Mouse (Mus musculus) stomach, postnatal 0 days (tissue): ENCODE measurements around the gene Gm20538. TPM values are rescaled to one million over a fixed set of nuclear protein-coding genes. Genes with fewer than 3 reads are reported as not detected.

Experiments
- ATAC-seq: fragments of 200-750 bp; cut with Nextera tagmentation; 2 replicates; pipeline ENCODE4 v1.8.0; 2017; ENCODE audit not compliant: low FRiP score, low TSS enrichment
- DNase-seq: peaks from one replicate; pipeline ENCODE4 v3.0.0-alpha.2; 2016; ENCODE audit warnings: low spot score
- H3K27ac ChIP-seq: fragments of 300-500 bp; sonication (generic); replicated peaks from 2 replicates; pipeline ENCODE4 v1.5.1; 2014; ENCODE audit warnings: mild to moderate bottlenecking, control low read depth
- H3K27me3 ChIP-seq: fragments of 300-500 bp; sonication (generic); 2 replicates; pipeline ENCODE4 v1.6.1; 2014; ENCODE audit warnings: low read length; ENCODE audit not compliant: control insufficient read depth, insufficient read depth
- H3K36me3 ChIP-seq: fragments of 300-500 bp; sonication (generic); 2 replicates; pipeline ENCODE4 v1.6.1; 2014; ENCODE audit warnings: low read length, mixed read lengths; ENCODE audit not compliant: control insufficient read depth, insufficient read depth
- H3K4me1 ChIP-seq: fragments of 300-500 bp; sonication (generic); replicated peaks from 2 replicates; pipeline ENCODE4 v1.6.1; 2014; ENCODE audit warnings: antibody characterized with exemption; ENCODE audit not compliant: control insufficient read depth, insufficient read depth
- H3K4me2 ChIP-seq: fragments of 300-500 bp; sonication (generic); replicated peaks from 2 replicates; pipeline ENCODE4 v1.6.1; 2014; ENCODE audit warnings: low read depth, mild to moderate bottlenecking, control low read depth, moderate library complexity
- H3K4me3 ChIP-seq: fragments of 300-500 bp; sonication (generic); 2 replicates; pipeline ENCODE4 v1.5.1; 2014; ENCODE audit warnings: low read depth, low read length, control low read depth
- H3K9ac ChIP-seq: fragments of 300-500 bp; sonication (generic); 2 replicates; pipeline ENCODE4 v1.6.1; 2014; ENCODE audit warnings: mild to moderate bottlenecking, low read length, control low read depth, mixed read lengths
- H3K9me3 ChIP-seq: fragments of 300-500 bp; sonication (generic); 2 replicates; pipeline ENCODE4 v1.6.1; 2016; ENCODE audit warnings: low read length; ENCODE audit not compliant: control insufficient read depth
- CTCF ChIP-seq: IDR thresholded peaks from 2 replicates; pipeline ENCODE4 v1.5.1; 2016; ENCODE audit warnings: antibody characterized with exemption, low read depth, mild to moderate bottlenecking, moderate library complexity
- EP300 ChIP-seq: optimal IDR thresholded peaks from 2 replicates; pipeline ENCODE3; 2016; ENCODE audit warnings: antibody characterized with exemption
- WGBS: fragments of 180-500 bp; shearing (Covaris S2); extraction: QIAGEN DNeasy Blood & Tissue Kit; methylation state at CpG from one replicate; pipeline ENCODE4 v1.1.7; 2014; 5-methylcytosine and 5-hydroxymethylcytosine counted together
- polyA plus RNA-seq: library from polyadenylated mRNA; unstranded; fragments of >200 nt; fragmentation: Nextera tagmentation; extraction: Ambion mirVana; gene quantifications from 2 replicates; pipeline ENCODE4 v1.2.1, GENCODE M21; 2015

The Gm20538 gene
- polyA plus RNA-seq, 1 experiment from 2014 or later, result not detected

- H3K27me3 ChIP-seq, result no peaks in the 10 kb centered on the region
- no peak overlapping the region for H3K27ac ChIP-seq
- DNase-seq, result no peak
- no peaks in the 10 kb centered on the region for H3K36me3 ChIP-seq
- H3K9ac ChIP-seq, result no peak overlapping the region
- no peak for TF ChIP-seq CTCF
- TF ChIP-seq EP300, result no peak
- no peak overlapping the region for H3K4me2 ChIP-seq
- H3K4me1 ChIP-seq, result no peaks in the 10 kb centered on the region
- H3K4me3 ChIP-seq, result no peak overlapping the region
- no peak for ATAC-seq
- no peaks in the 10 kb centered on the region for H3K9me3 ChIP-seq
- WGBS, result 81% methylated on average over 9 of the region's 9 CpGs
Observed at GRCm38 (mm10) chr19:44525551-44526205, 27.0 kb downstream of the Gm20538 start.

GRCm38 (mm10) chr19:44519152-44519551 is 33.5 kb downstream of the Gm20538 start:
- ATAC-seq (peak; percentile 29; the same call in 1 of the 2 replicates), DNase-seq (peak; percentile 19)
- no peaks in the 10 kb centered on the region for H3K36me3 ChIP-seq
- H3K4me3 ChIP-seq, result no peak overlapping the region
- no peak overlapping the region for H3K9ac ChIP-seq
- H3K27ac ChIP-seq, result no peak overlapping the region
- H3K4me2 ChIP-seq, result no peak overlapping the region
- H3K9me3 ChIP-seq, result no peaks in the 10 kb centered on the region
- no peaks in the 10 kb centered on the region for H3K27me3 ChIP-seq
- WGBS, result 27% methylated on average over 7 of the region's 7 CpGs
- TF ChIP-seq EP300 (no peak), CTCF (peak; percentile 54)
- no peaks in the 10 kb centered on the region for H3K4me1 ChIP-seq

- H3K4me3 ChIP-seq, result no peak overlapping the region
- H3K9me3 ChIP-seq, result no peaks in the 10 kb centered on the region
- H3K36me3 ChIP-seq, result no peaks in the 10 kb centered on the region
- H3K4me2 ChIP-seq, result no peak overlapping the region
- no peak overlapping the region for H3K27ac ChIP-seq
- H3K27me3 ChIP-seq, result no peaks in the 10 kb centered on the region
- 0 out of 2 replicates have a peak, but pooled peaks have one; percentile 28 for ATAC-seq
- H3K9ac ChIP-seq, result no peak overlapping the region
- 76% methylated on average over 12 of the region's 12 CpGs for WGBS
- TF ChIP-seq EP300, result no peak
- peak; percentile 37 for TF ChIP-seq CTCF
- H3K4me1 ChIP-seq, result no peaks in the 10 kb centered on the region; the same call in 1 of the 2 replicates
- no peak for DNase-seq
Observed at GRCm38 (mm10) chr19:44517996-44518768, 34.4 kb downstream of the Gm20538 start.

- ATAC-seq (no peak), DNase-seq (no peak)
- Histone ChIP-seq H3K4me3 (no peak overlapping the region), H3K4me2 (no peak overlapping the region), H3K9me3 (no peaks in the 10 kb centered on the region), H3K4me1 (no peaks in the 10 kb centered on the region; the same call in 1 of the 2 replicates), H3K9ac (no peak overlapping the region), H3K27me3 (peaks cover 9% of the 10 kb centered on the region; the same call in 1 of the 2 replicates), H3K36me3 (no peaks in the 10 kb centered on the region), H3K27ac (no peak overlapping the region)
- TF ChIP-seq EP300 (no peak), CTCF (no peak)
- WGBS, result 56% methylated on average over 6 of the region's 6 CpGs
Observed at GRCm38 (mm10) chr19:44515769-44516168, 36.9 kb downstream of the Gm20538 start.

- H3K36me3 ChIP-seq, result no peaks in the 10 kb centered on the region
- H3K9me3 ChIP-seq, result no peaks in the 10 kb centered on the region
- H3K27me3 ChIP-seq, result peaks cover 9% of the 10 kb centered on the region; the same call in 1 of the 2 replicates
- H3K4me2 ChIP-seq, result no peak overlapping the region
- H3K4me1 ChIP-seq, result no peaks in the 10 kb centered on the region; the same call in 1 of the 2 replicates
- no peak overlapping the region for H3K9ac ChIP-seq
- ATAC-seq (no peak), DNase-seq (no peak)
- 21% methylated on average over 14 of the region's 14 CpGs for WGBS
- no peak overlapping the region for H3K4me3 ChIP-seq
- no peak overlapping the region for H3K27ac ChIP-seq
- TF ChIP-seq CTCF, result no peak
- TF ChIP-seq EP300, result no peak
Observed at GRCm38 (mm10) chr19:44514521-44515451, 37.8 kb downstream of the Gm20538 start.
